Mouse (Mus musculus) c-Kit-negative CD71-positive TER-119-positive erythroid progenitor cells, embryonic 14.5 days (primary cell): ENCODE results near the gene Dusp1.

ENCODE experiments used
- DNase-seq: peaks from one replicate; pipeline ENCODE4 v3.0.0-alpha.2; 2013; ENCODE audit warnings: low read depth, low spot score

The Dusp1 gene

GRCm38 (mm10) chr17:26584063-26584462 lies 22.1 kb upstream of the Dusp1 start:
- no peak for DNase-seq

- DNase-seq, result no peak
Observed at GRCm38 (mm10) chr17:26583606-26584005, 21.7 kb upstream of the Dusp1 start.

- no peak for DNase-seq
Observed at GRCm38 (mm10) chr17:26583056-26583455, 21.1 kb upstream of the Dusp1 start.

- DNase-seq, result no peak
Observed at GRCm38 (mm10) chr17:26582297-26582696, 20.4 kb upstream of the Dusp1 start.

GRCm38 (mm10) chr17:26580873-26581401 lies 19.0 kb upstream of the Dusp1 start:
- DNase-seq, result no peak

GRCm38 (mm10) chr17:26579396-26579795 lies 17.5 kb upstream of the Dusp1 start:
- no peak for DNase-seq

GRCm38 (mm10) chr17:26578771-26579170 lies 16.8 kb upstream of the Dusp1 start:
- no peak for DNase-seq

- DNase-seq, result no peak
Observed at GRCm38 (mm10) chr17:26578162-26578561, 16.2 kb upstream of the Dusp1 start.

- no peak for DNase-seq
Observed at GRCm38 (mm10) chr17:26577309-26577708, 15.4 kb upstream of the Dusp1 start.

GRCm38 (mm10) chr17:26576833-26577232 lies 14.9 kb upstream of the Dusp1 start:
- no peak for DNase-seq

- DNase-seq, result no peak
Observed at GRCm38 (mm10) chr17:26575786-26576690, 14.1 kb upstream of the Dusp1 start.

GRCm38 (mm10) chr17:26574701-26575100 lies 12.8 kb upstream of the Dusp1 start:
- DNase-seq, result no peak

GRCm38 (mm10) chr17:26574118-26574517 lies 12.2 kb upstream of the Dusp1 start:
- DNase-seq, result no peak

- no peak for DNase-seq
Observed at GRCm38 (mm10) chr17:26572265-26572664, 10.3 kb upstream of the Dusp1 start.

GRCm38 (mm10) chr17:26571377-26571776 lies 9.4 kb upstream of the Dusp1 start:
- DNase-seq, result no peak

- no peak for DNase-seq
Observed at GRCm38 (mm10) chr17:26570651-26571118, 8.8 kb upstream of the Dusp1 start.

GRCm38 (mm10) chr17:26569594-26570350 lies 7.8 kb upstream of the Dusp1 start:
- DNase-seq, result no peak

GRCm38 (mm10) chr17:26567818-26568173 lies 5.9 kb upstream of the Dusp1 start:
- no peak for DNase-seq

- no peak for DNase-seq
Observed at GRCm38 (mm10) chr17:26567142-26567817, 5.4 kb upstream of the Dusp1 start.

GRCm38 (mm10) chr17:26564439-26564838 lies 2.5 kb upstream of the Dusp1 start:
- DNase-seq, result no peak

- DNase-seq, result no peak
Observed at GRCm38 (mm10) chr17:26563476-26563875, 1.5 kb upstream of the Dusp1 start.

- no peak for DNase-seq
Observed at GRCm38 (mm10) chr17:26562292-26562691, 364 bp upstream of the Dusp1 start.
